Mouse (Mus musculus) lung, adult 2 months (tissue): ENCODE data around the gene Rapgef6.

Experiments
- CTCF ChIP-seq: fragments of 200-500 bp; IDR thresholded peaks from 2 replicates; pipeline ENCODE4 v1.5.1; 2011; ENCODE audit warnings: mild to moderate bottlenecking, low read length, control low read depth; ENCODE audit not compliant: insufficient read depth
- POLR2A ChIP-seq: fragments of 200-500 bp; IDR thresholded peaks from 2 replicates; pipeline ENCODE4 v1.6.1; 2011; ENCODE audit warnings: low read depth, mild to moderate bottlenecking, control low read depth, low read length, borderline replicate concordance; ENCODE audit errors: extremely low read depth

GRCm38 (mm10) chr11:54675792-54676489 is 153.3 kb downstream of the Rapgef6 start:
- TF ChIP-seq CTCF (no peak), POLR2A (no peak)
